Comparison of ENCODE assay signal across 11 mouse cellular contexts in the genomic region with DNA sequence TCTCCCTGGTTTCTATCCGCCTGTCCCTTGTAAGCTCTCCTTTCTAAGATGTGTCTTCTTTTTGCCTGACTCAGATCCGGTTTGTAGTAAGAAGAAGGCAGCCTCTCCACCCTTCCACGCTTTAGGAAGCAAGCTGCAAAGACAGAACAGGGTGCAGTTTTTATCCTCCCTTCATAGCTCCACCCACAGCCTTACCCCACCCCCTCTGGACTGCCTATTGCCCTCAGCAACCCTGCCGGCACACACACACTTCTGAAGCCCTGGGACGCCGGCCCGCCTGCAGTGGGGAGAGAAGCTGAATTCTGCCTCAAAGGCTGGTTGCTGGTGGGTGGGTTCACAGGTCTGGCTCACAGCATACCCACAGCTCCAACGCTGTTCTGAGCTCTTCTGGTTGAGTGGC. TPM values are rescaled to one million over a fixed set of nuclear protein-coding genes. Genes with fewer than 3 reads are reported as not detected.
DNase-seq lines count a peak whose midpoint lies in the region; ATAC-seq and TF ChIP-seq lines count a peak whose summit lies in the region.
"Had no signal": no experiment of that assay in that cellular context is flagged by ENCODE, and none has a peak within 500 bp of the region (broad histone marks: within the 10 kb centered on the region; RNA-seq: fewer than 3 reads in every experiment).

No protein-coding gene starts in this region.

- no peak overlapping the region for H3K27ac ChIP-seq in forebrain, embryonic 12.5 days
- H3K27ac ChIP-seq in forebrain, embryonic 16.5 days (ENCODE audit: low read length): no peak overlapping the region
- H3K27ac ChIP-seq: limb, embryonic 10.5 days had no signal

- H3K9me3 ChIP-seq in forebrain, embryonic 12.5 days: no peaks in the 10 kb centered on the region
- no peaks in the 10 kb centered on the region for H3K9me3 ChIP-seq in forebrain, embryonic 16.5 days (ENCODE audit: control insufficient read depth, low read length)
- no peaks in the 10 kb centered on the region for H3K9me3 ChIP-seq in G1E (replicated peaks)
- H3K9me3 ChIP-seq: limb, embryonic 10.5 days had no signal

- H3K9ac ChIP-seq in forebrain, embryonic 12.5 days: no peak overlapping the region
- no peak overlapping the region for H3K9ac ChIP-seq in forebrain, embryonic 16.5 days (replicated peaks; ENCODE audit: low read depth, low read length)

- H3K4me1 ChIP-seq in forebrain, embryonic 12.5 days: peaks cover 16% of the 10 kb centered on the region
- peaks cover 14% of the 10 kb centered on the region for H3K4me1 ChIP-seq in forebrain, embryonic 16.5 days (replicated peaks; ENCODE audit: control insufficient read depth, insufficient read depth, low read length)
- H3K4me1 ChIP-seq in G1E (ENCODE audit: insufficient read depth, low read depth, low read length): peaks cover 34% of the 10 kb centered on the region

- DNase-seq in lung, postnatal 10 days: peak; percentile 23
- DNase-seq in lung, postnatal 4 days: no peak
- peak; percentile 72 for DNase-seq in G1E (ENCODE audit: low spot score)
- peak; percentile 27 to 70 for DNase-seq in left cerebral cortex, postnatal 25 days (ENCODE audit: low spot score in 2 of 2)
- no peak for DNase-seq in layer of hippocampus, adult 9-10 months (ENCODE audit: low spot score)
- no peak for DNase-seq in heart, postnatal 36 days
- DNase-seq: gastrocnemius, postnatal 14 days; heart, postnatal 4 days had no signal

- no peak for TF ChIP-seq CTCF in G1E (IDR thresholded peaks at IDR 0.05; ENCODE audit: low read depth, low read length)

- intact Hi-C loops in left cerebral cortex, postnatal 25 days (cut with DNase I): no loop called here
- intact Hi-C loops in heart, postnatal 36 days (cut with DNase I): no loop called here

- no peak overlapping the region for H3K4me3 ChIP-seq in forebrain, embryonic 12.5 days (replicated peaks)
- H3K4me3 ChIP-seq in forebrain, embryonic 16.5 days (replicated peaks; ENCODE audit: low read length): no peak overlapping the region
- H3K4me3 ChIP-seq in G1E (ENCODE audit: low read depth, low read length): peak overlapping the region; percentile 39; the same call in 1 of the 2 replicates
- H3K4me3 ChIP-seq: limb, embryonic 10.5 days had no signal

- no peaks in the 10 kb centered on the region for H3K36me3 ChIP-seq in forebrain, embryonic 12.5 days (replicated peaks)
- H3K36me3 ChIP-seq in forebrain, embryonic 16.5 days (ENCODE audit: control insufficient read depth, insufficient read depth): no peaks in the 10 kb centered on the region
- peaks cover 67% of the 10 kb centered on the region for H3K36me3 ChIP-seq in G1E (replicated peaks)
- H3K36me3 ChIP-seq: limb, embryonic 10.5 days had no signal

- H3K27me3 ChIP-seq in forebrain, embryonic 12.5 days: peaks cover 60% of the 10 kb centered on the region
- peaks cover 47% of the 10 kb centered on the region for H3K27me3 ChIP-seq in forebrain, embryonic 16.5 days (replicated peaks; ENCODE audit: control insufficient read depth, insufficient read depth, low read length)
- peaks cover 10% of the 10 kb centered on the region for H3K27me3 ChIP-seq in G1E (ENCODE audit: insufficient read depth, low read length)

- WGBS in forebrain, embryonic 12.5 days: 2% methylated on average over 8 of the region's 8 CpGs
- WGBS in forebrain, embryonic 16.5 days: 1% methylated on average over 8 of the region's 8 CpGs

- peak overlapping the region; percentile 11 for H3K4me2 ChIP-seq in forebrain, embryonic 12.5 days
- no peak overlapping the region for H3K4me2 ChIP-seq in forebrain, embryonic 16.5 days (ENCODE audit: low read length)

- no peak for ATAC-seq in forebrain, embryonic 12.5 days (ENCODE audit: low FRiP score)
- no peak for ATAC-seq in forebrain, embryonic 16.5 days
- peak; percentile 85 for ATAC-seq in G1E (ENCODE audit: extremely low read depth, insufficient number of reproducible peaks, low FRiP score, poor library complexity, severe bottlenecking)

RNA-seq across cellular contexts. Expression of a gene that starts 6.1 kb away (rescaled TPM):
- 0.36 and 0.47 TPM in 2 replicates for polyA plus RNA-seq in forebrain, embryonic 12.5 days (2016; fragmentation: Nextera tagmentation; extraction: Ambion mirVana)
- 0.94 and 1.1 TPM in 2 replicates for polyA plus RNA-seq in forebrain, embryonic 16.5 days (2015; fragmentation: Nextera tagmentation; extraction: Ambion mirVana)
- total RNA-seq in G1E (2014; fragmentation: Nextera tagmentation) (56.4 and 60.4 TPM in 2 replicates), G1E (2017) (153 and 179 TPM in 2 replicates)
- polyA plus RNA-seq in G1E (2012): 40.7 and 49.4 TPM in 2 replicates
- total RNA-seq in left cerebral cortex, postnatal 25 days (2021): 10 to 100 TPM; 41.3 to 44.4 TPM
- not detected for total RNA-seq in heart, postnatal 36 days (2021)
- total RNA-seq: heart, postnatal 4 days had no signal

RNA-seq across cellular contexts. Expression of a gene that starts 32.7 kb away (rescaled TPM):
- polyA plus RNA-seq in forebrain, embryonic 12.5 days (2016; fragmentation: Nextera tagmentation; extraction: Ambion mirVana): 67.9 and 76.7 TPM in 2 replicates
- polyA plus RNA-seq in forebrain, embryonic 16.5 days (2015; fragmentation: Nextera tagmentation; extraction: Ambion mirVana): 90.6 and 92.1 TPM in 2 replicates
- total RNA-seq in G1E (2014; fragmentation: Nextera tagmentation): 129 and 141 TPM in 2 replicates
- 94.9 and 98.0 TPM in 2 replicates for total RNA-seq in G1E (2017)
- 76.1 and 86.1 TPM in 2 replicates for polyA plus RNA-seq in G1E (2012)
- total RNA-seq in left cerebral cortex, postnatal 25 days (2021): 100 to 1,000 TPM; 149 to 152 TPM
- total RNA-seq in heart, postnatal 36 days (2021): 10 to 100 TPM; 47.4 to 56.0 TPM

RNA-seq across cellular contexts. Expression of a gene that starts 58.8 kb away (rescaled TPM):
- 55.2 and 61.4 TPM in 2 replicates for polyA plus RNA-seq in forebrain, embryonic 12.5 days (2016; fragmentation: Nextera tagmentation; extraction: Ambion mirVana)
- 66.6 and 73.6 TPM in 2 replicates for polyA plus RNA-seq in forebrain, embryonic 16.5 days (2015; fragmentation: Nextera tagmentation; extraction: Ambion mirVana)
- total RNA-seq in G1E (2014; fragmentation: Nextera tagmentation) (50.6 and 57.9 TPM in 2 replicates), G1E (2017) (67.5 and 68.8 TPM in 2 replicates)
- polyA plus RNA-seq in G1E (2012): 5.8 and 8.9 TPM in 2 replicates
- total RNA-seq in left cerebral cortex, postnatal 25 days (2021): 10 to 100 TPM; 34.4 to 37.6 TPM
- total RNA-seq in heart, postnatal 36 days (2021): 10 to 100 TPM; 16.0 to 17.1 TPM

Comparison
In these comparisons a context has a peak if more than half of its experiments do, and no peak if none do; other contexts are left out.
1. DNase-seq: peak in lung, postnatal 10 days (single experiment), G1E (single experiment) and left cerebral cortex, postnatal 25 days (2 of 2); none in lung, postnatal 4 days (0 of 2), layer of hippocampus, adult 9-10 months (single experiment) and heart, postnatal 36 days (0 of 2).
2. RNA of a gene that starts 6.1 kb away (total RNA-seq): 56.4 to 179 TPM in G1E and 41.3 to 44.4 TPM in left cerebral cortex, postnatal 25 days; not detected in heart, postnatal 36 days; every median in the first group is over 10 times any median in the second.